Mouse (Mus musculus) C2C12 (cell line): ENCODE results near the gene Syngr2.

Experiments used
- CTCF ChIP-seq: IDR thresholded peaks from one replicate; pipeline ENCODE4 v1.5.1; 2011; ENCODE audit not compliant: control insufficient read depth, insufficient read depth, insufficient read length
- FOSL1 ChIP-seq: IDR thresholded peaks from one replicate; pipeline ENCODE4 v1.8.0; 2011; ENCODE audit warnings: mild to moderate bottlenecking, low read length; ENCODE audit not compliant: poor library complexity, insufficient read depth, severe bottlenecking
- MAX ChIP-seq: IDR thresholded peaks from one replicate; pipeline ENCODE4 v1.6.1; 2011; ENCODE audit warnings: mild to moderate bottlenecking, control low read depth
- MYOD1 ChIP-seq: IDR thresholded peaks from one replicate; pipeline ENCODE4 v1.6.1; 2011; ENCODE audit warnings: low read depth; ENCODE audit not compliant: control insufficient read depth, insufficient read length
- MYOG ChIP-seq: IDR thresholded peaks from one replicate; pipeline ENCODE4 v1.6.1; 2011; ENCODE audit not compliant: control insufficient read depth, insufficient read length; ENCODE audit errors: extremely low read depth
- USF1 ChIP-seq: IDR thresholded peaks from one replicate; pipeline ENCODE4 v1.6.1; 2011; ENCODE audit warnings: low read depth, mild to moderate bottlenecking, control low read depth, moderate library complexity

- TF ChIP-seq CTCF: no peak
- no peak for TF ChIP-seq MAX
- no peak for TF ChIP-seq MYOG
- TF ChIP-seq USF1: no peak
- TF ChIP-seq FOSL1: no peak
- TF ChIP-seq MYOD1: no peak
Measured at GRCm38 (mm10) chr11:117860601-117861000, 51.1 kb downstream of the Syngr2 start, which contains the start of gene Tmem235.
